Mouse (Mus musculus): ENCODE data around the gene Slc25a34.

DNA sequence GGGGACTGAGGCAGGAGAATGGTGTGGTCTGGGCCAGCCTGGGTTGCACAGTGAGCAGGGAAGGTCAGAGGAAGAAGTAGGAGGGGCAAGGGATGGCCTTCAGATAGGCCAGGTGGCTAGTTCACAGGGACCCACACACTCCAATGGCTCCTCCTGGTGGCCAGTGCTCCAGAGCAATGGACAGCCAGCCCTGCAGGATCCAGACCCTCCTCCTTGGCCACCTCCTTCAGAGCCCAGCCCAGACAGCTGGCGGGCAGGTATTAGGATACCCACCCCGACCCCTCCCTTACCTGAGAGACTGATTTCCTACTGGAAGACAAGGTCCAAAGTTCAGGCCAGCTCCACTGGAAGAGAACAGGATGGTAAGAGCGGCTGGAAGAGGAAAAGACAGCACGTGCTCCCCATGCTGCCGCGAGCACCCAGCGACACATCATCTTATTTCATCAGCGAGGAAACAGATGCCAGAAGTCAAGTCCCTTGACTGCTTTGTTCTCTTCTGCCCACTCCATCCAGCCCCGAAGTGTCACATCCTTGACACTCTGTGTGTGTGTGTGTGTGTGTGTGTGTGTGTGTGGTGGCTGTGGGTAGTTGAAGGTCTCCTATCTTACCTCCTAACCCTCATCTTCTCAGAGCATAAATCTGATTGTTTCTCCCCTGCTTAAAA is 27.9 kb downstream of the Slc25a34 start:
- no peak for TF ChIP-seq CTCF (IDR thresholded peaks at IDR 0.05; ENCODE audit: control insufficient read depth, insufficient read depth, insufficient replicate concordance, low read depth, low read length)
- no peak for TF ChIP-seq POLR2A (IDR thresholded peaks at IDR 0.05; ENCODE audit: control insufficient read depth, low read depth, low read length)
